Mouse (Mus musculus): ENCODE measurements around the gene Timm44. TPM values are rescaled to one million over a fixed set of nuclear protein-coding genes. Genes with fewer than 3 reads are reported as not detected.

Gene Timm44
- 49.3 and 50.6 TPM in 2 replicates for polyA plus RNA-seq (2015; fragmentation: Nextera tagmentation; extraction: Ambion mirVana)

GRCm38 (mm10) chr8:4275275-4276110 is at the start of gene Timm44:
Gene Timm44, minus strand, starts transcription at chr8:4275913.
- peak; percentile 93 for DNase-seq (ENCODE audit: low spot score)

GRCm38 (mm10) chr8:4324983-4325750 is 49.5 kb upstream of the Timm44 start, which contains the start of the genes Ccl25 and Elavl1:
Gene Ccl25, plus strand, starts transcription at chr8:4325210.
Gene Elavl1, minus strand, starts transcription at chr8:4325413.
- DNase-seq (ENCODE audit: low spot score): peak; percentile 95

- no peak for DNase-seq (ENCODE audit: low spot score)
Measured at GRCm38 (mm10) chr8:4324525-4324924, 48.8 kb upstream of the Timm44 start.

- no peak for DNase-seq (ENCODE audit: low spot score)
Measured at GRCm38 (mm10) chr8:4323917-4324316, 48.2 kb upstream of the Timm44 start.

GRCm38 (mm10) chr8:4322470-4322869 is 46.8 kb upstream of the Timm44 start:
- DNase-seq (ENCODE audit: low spot score): peak; percentile 87

GRCm38 (mm10) chr8:4321031-4321430 is 45.3 kb upstream of the Timm44 start:
- no peak for DNase-seq (ENCODE audit: low spot score)

GRCm38 (mm10) chr8:4320404-4320803 is 44.7 kb upstream of the Timm44 start:
- no peak for DNase-seq (ENCODE audit: low spot score)

GRCm38 (mm10) chr8:4319573-4319872 is 43.8 kb upstream of the Timm44 start:
- DNase-seq (ENCODE audit: low spot score): no peak

GRCm38 (mm10) chr8:4318796-4319572 is 43.3 kb upstream of the Timm44 start:
- no peak for DNase-seq (ENCODE audit: low spot score)

- no peak for DNase-seq (ENCODE audit: low spot score)
Measured at GRCm38 (mm10) chr8:4318124-4318523, 42.4 kb upstream of the Timm44 start.

GRCm38 (mm10) chr8:4314852-4315251 is 39.1 kb upstream of the Timm44 start:
- no peak for DNase-seq (ENCODE audit: low spot score)

- peak; percentile 23 for DNase-seq (ENCODE audit: low spot score)
Measured at GRCm38 (mm10) chr8:4313254-4314124, 37.8 kb upstream of the Timm44 start.

GRCm38 (mm10) chr8:4312104-4312503 is 36.4 kb upstream of the Timm44 start:
- no peak for DNase-seq (ENCODE audit: low spot score)

- no peak for DNase-seq (ENCODE audit: low spot score)
Measured at GRCm38 (mm10) chr8:4305838-4306237, 30.1 kb upstream of the Timm44 start.

GRCm38 (mm10) chr8:4304124-4304547 is 28.4 kb upstream of the Timm44 start:
- no peak for DNase-seq (ENCODE audit: low spot score)

GRCm38 (mm10) chr8:4297822-4298221 is 22.1 kb upstream of the Timm44 start:
- no peak for DNase-seq (ENCODE audit: low spot score)

- no peak for DNase-seq (ENCODE audit: low spot score)
Measured at GRCm38 (mm10) chr8:4292738-4293137, 17.0 kb upstream of the Timm44 start.

- DNase-seq (ENCODE audit: low spot score): no peak
Measured at GRCm38 (mm10) chr8:4276111-4276465, 375 bp upstream of the Timm44 start.

GRCm38 (mm10) chr8:4269609-4270008 is 6.1 kb downstream of the Timm44 start:
- no peak for DNase-seq (ENCODE audit: low spot score)

- DNase-seq (ENCODE audit: low spot score): peak; percentile 13
Measured at GRCm38 (mm10) chr8:4267627-4268026, 8.1 kb downstream of the Timm44 start.
